Mouse (Mus musculus): ENCODE measurements around the gene Efs. TPM values are rescaled to one million over a fixed set of nuclear protein-coding genes. Genes with fewer than 3 reads are reported as not detected.
A peak's percentile ranks its signal among the peaks of the same experiment; 100 is the strongest.
"Not testable (repeated sequence)": the region's sequence is repeated elsewhere in the genome, so short reads cannot be mapped to it uniquely, and the experiment has no call there.

Efs gene
- polyA plus RNA-seq (2011; ENCODE audit: insufficient read depth, insufficient read length, low replicate concordance, missing spikeins), result 0.68 and 1.7 TPM in 2 replicates

- Histone ChIP-seq H3K4me1 (ENCODE audit: control insufficient read depth, insufficient read depth, low read length) (no peaks in the 10 kb centered on the region; the same call in 1 of the 2 replicates), H3K27ac (ENCODE audit: control insufficient read depth, insufficient read depth, low read depth, low read length, poor library complexity) (peak within 1 kb of the TSS; percentile 33; the same call in 1 of the 2 replicates), H3K4me3 (replicated peaks; ENCODE audit: control insufficient read depth, low read depth, low read length) (no peak within 1 kb of the TSS)
- 14% methylated on average over 57 of the region's 57 CpGs for WGBS
- TF ChIP-seq CTCF (IDR thresholded peaks at IDR 0.05; ENCODE audit: control insufficient read depth, insufficient read depth, low read length) (no peak), POLR2A (IDR thresholded peaks at IDR 0.05; ENCODE audit: borderline replicate concordance, control insufficient read depth, low read depth, low read length) (no peak)
Measured at GRCm38 (mm10) chr14:54925349-54926342, at the start of gene Efs. Efs (minus strand) TSS chr14:54926126.

- H3K4me3 ChIP-seq (replicated peaks; ENCODE audit: control insufficient read depth, low read depth, low read length), result no peak overlapping the region
- 73% methylated on average over 6 of the region's 6 CpGs for WGBS
- no peak overlapping the region for H3K27ac ChIP-seq (ENCODE audit: control insufficient read depth, insufficient read depth, low read depth, low read length, poor library complexity)
- TF ChIP-seq CTCF (IDR thresholded peaks at IDR 0.05; ENCODE audit: control insufficient read depth, insufficient read depth, low read length), result no peak
- TF ChIP-seq POLR2A (IDR thresholded peaks at IDR 0.05; ENCODE audit: borderline replicate concordance, control insufficient read depth, low read depth, low read length), result no peak
- H3K4me1 ChIP-seq (ENCODE audit: control insufficient read depth, insufficient read depth, low read length), result no peaks in the 10 kb centered on the region
Measured at GRCm38 (mm10) chr14:54974068-54974791, 48.3 kb upstream of the Efs start.

- H3K4me1 ChIP-seq (ENCODE audit: control insufficient read depth, insufficient read depth, low read length); H3K27ac ChIP-seq (ENCODE audit: control insufficient read depth, insufficient read depth, low read depth, low read length, poor library complexity); H3K4me3 ChIP-seq (replicated peaks; ENCODE audit: control insufficient read depth, low read depth, low read length): not testable (repeated sequence)
- WGBS, result 82% methylated on average over 11 of the region's 11 CpGs
Measured at GRCm38 (mm10) chr14:54972786-54973185, 46.9 kb upstream of the Efs start.

GRCm38 (mm10) chr14:54968344-54968743, 42.4 kb upstream of the Efs start:
- TF ChIP-seq CTCF (IDR thresholded peaks at IDR 0.05; ENCODE audit: control insufficient read depth, insufficient read depth, low read length), result no peak
- TF ChIP-seq POLR2A (IDR thresholded peaks at IDR 0.05; ENCODE audit: borderline replicate concordance, control insufficient read depth, low read depth, low read length), result no peak
- Histone ChIP-seq H3K27ac (ENCODE audit: control insufficient read depth, insufficient read depth, low read depth, low read length, poor library complexity) (no peak overlapping the region), H3K4me3 (replicated peaks; ENCODE audit: control insufficient read depth, low read depth, low read length) (no peak overlapping the region)

GRCm38 (mm10) chr14:54967874-54968273, 41.9 kb upstream of the Efs start:
- Histone ChIP-seq H3K27ac (ENCODE audit: control insufficient read depth, insufficient read depth, low read depth, low read length, poor library complexity) (no peak overlapping the region), H3K4me3 (replicated peaks; ENCODE audit: control insufficient read depth, low read depth, low read length) (no peak overlapping the region), H3K4me1 (ENCODE audit: control insufficient read depth, insufficient read depth, low read length) (no peaks in the 10 kb centered on the region)
- 82% methylated on average over 3 of the region's 3 CpGs for WGBS
- TF ChIP-seq POLR2A (IDR thresholded peaks at IDR 0.05; ENCODE audit: borderline replicate concordance, control insufficient read depth, low read depth, low read length) (no peak), CTCF (IDR thresholded peaks at IDR 0.05; ENCODE audit: control insufficient read depth, insufficient read depth, low read length) (no peak)

More at GRCm38 (mm10) chr14:54968344-54968743, 42.4 kb upstream of the Efs start:
- no peaks in the 10 kb centered on the region for H3K4me1 ChIP-seq (ENCODE audit: control insufficient read depth, insufficient read depth, low read length)

GRCm38 (mm10) chr14:54966320-54966977, 40.5 kb upstream of the Efs start, which contains the start of gene Myh6:
Myh6 (minus strand) TSS chr14:54966927.
- Histone ChIP-seq H3K4me1 (ENCODE audit: control insufficient read depth, insufficient read depth, low read length) (no peaks in the 10 kb centered on the region), H3K4me3 (replicated peaks; ENCODE audit: control insufficient read depth, low read depth, low read length) (no peak within 1 kb of the TSS), H3K27ac (ENCODE audit: control insufficient read depth, insufficient read depth, low read depth, low read length, poor library complexity) (no peak within 1 kb of the TSS)
- 71% methylated on average over 7 of the region's 7 CpGs for WGBS
- TF ChIP-seq CTCF (IDR thresholded peaks at IDR 0.05; ENCODE audit: control insufficient read depth, insufficient read depth, low read length), result no peak
- TF ChIP-seq POLR2A (IDR thresholded peaks at IDR 0.05; ENCODE audit: borderline replicate concordance, control insufficient read depth, low read depth, low read length), result no peak

- no peak overlapping the region for H3K4me3 ChIP-seq (replicated peaks; ENCODE audit: control insufficient read depth, low read depth, low read length)
- 69% methylated on average over 6 of the region's 6 CpGs for WGBS
- no peak for TF ChIP-seq POLR2A (IDR thresholded peaks at IDR 0.05; ENCODE audit: borderline replicate concordance, control insufficient read depth, low read depth, low read length)
- no peak for TF ChIP-seq CTCF (IDR thresholded peaks at IDR 0.05; ENCODE audit: control insufficient read depth, insufficient read depth, low read length)
- H3K4me1 ChIP-seq (ENCODE audit: control insufficient read depth, insufficient read depth, low read length), result no peaks in the 10 kb centered on the region
- no peak overlapping the region for H3K27ac ChIP-seq (ENCODE audit: control insufficient read depth, insufficient read depth, low read depth, low read length, poor library complexity)
Measured at GRCm38 (mm10) chr14:54965631-54966030, 39.7 kb upstream of the Efs start.

GRCm38 (mm10) chr14:54965044-54965443, 39.1 kb upstream of the Efs start:
- no peaks in the 10 kb centered on the region for H3K4me1 ChIP-seq (ENCODE audit: control insufficient read depth, insufficient read depth, low read length)
- 84% methylated on average over 15 of the region's 15 CpGs for WGBS
- no peak overlapping the region for H3K4me3 ChIP-seq (replicated peaks; ENCODE audit: control insufficient read depth, low read depth, low read length)
- TF ChIP-seq CTCF (IDR thresholded peaks at IDR 0.05; ENCODE audit: control insufficient read depth, insufficient read depth, low read length) (no peak), POLR2A (IDR thresholded peaks at IDR 0.05; ENCODE audit: borderline replicate concordance, control insufficient read depth, low read depth, low read length) (no peak)
- no peak overlapping the region for H3K27ac ChIP-seq (ENCODE audit: control insufficient read depth, insufficient read depth, low read depth, low read length, poor library complexity)
